Mouse (Mus musculus) inflammation-experienced regulatory T-cells, adult 6 months (primary cell): ENCODE measurements around the gene Gm20388. TPM values are rescaled to one million over a fixed set of nuclear protein-coding genes. Genes with fewer than 3 reads are reported as not detected.

ENCODE experiments used
- ATAC-seq: one replicate; pipeline ENCODE4 v1.8.0; 2017
- polyA plus RNA-seq, 3 experiments: library from polyadenylated mRNA; unstranded; fragments of 100-300 nt; shearing (Covaris generic); gene quantifications; one replicate each; pipeline ENCODE4 v1.2.1; 2017

Gene Gm20388
- polyA plus RNA-seq, 3 experiments from 2014 or later: 10.8 to 14.1 (median 11.8) TPM

GRCm38 (mm10) chr8:120819906-120820305, 909.3 kb downstream of the Gm20388 start:
- no peak for ATAC-seq

GRCm38 (mm10) chr8:120821399-120822170, 910.9 kb downstream of the Gm20388 start:
- no peak for ATAC-seq

- ATAC-seq: no peak
These were observed 912.7 kb downstream of the Gm20388 start for GRCm38 (mm10) chr8:120823331-120823730.

GRCm38 (mm10) chr8:120823887-120824286, 913.2 kb downstream of the Gm20388 start:
- no peak for ATAC-seq

GRCm38 (mm10) chr8:120824638-120825037, 914.0 kb downstream of the Gm20388 start:
- peak; percentile 41 for ATAC-seq

GRCm38 (mm10) chr8:120828279-120828678, 917.6 kb downstream of the Gm20388 start:
- ATAC-seq: peak; percentile 46

- ATAC-seq: no peak
These were observed 920.0 kb downstream of the Gm20388 start for GRCm38 (mm10) chr8:120830661-120831060.

- no peak for ATAC-seq
These were observed 921.4 kb downstream of the Gm20388 start for GRCm38 (mm10) chr8:120832022-120832421.

- ATAC-seq: no peak
These were observed 922.6 kb downstream of the Gm20388 start for GRCm38 (mm10) chr8:120833196-120833595.

- ATAC-seq: no peak
These were observed 928.4 kb downstream of the Gm20388 start for GRCm38 (mm10) chr8:120839031-120839430.

- no peak for ATAC-seq
These were observed 932.4 kb downstream of the Gm20388 start for GRCm38 (mm10) chr8:120843084-120843483.

GRCm38 (mm10) chr8:120846018-120846417, 935.4 kb downstream of the Gm20388 start:
- no peak for ATAC-seq

- no peak for ATAC-seq
These were observed 936.6 kb downstream of the Gm20388 start for GRCm38 (mm10) chr8:120847279-120847678.

- ATAC-seq: no peak
These were observed 937.1 kb downstream of the Gm20388 start for GRCm38 (mm10) chr8:120847735-120848134.

- no peak for ATAC-seq
These were observed 937.8 kb downstream of the Gm20388 start for GRCm38 (mm10) chr8:120848434-120848833.

GRCm38 (mm10) chr8:120851411-120851810, 940.8 kb downstream of the Gm20388 start:
- ATAC-seq: no peak

GRCm38 (mm10) chr8:120859881-120860280, 949.2 kb downstream of the Gm20388 start:
- ATAC-seq: no peak

GRCm38 (mm10) chr8:120860423-120861126, 949.9 kb downstream of the Gm20388 start:
- ATAC-seq: no peak

- no peak for ATAC-seq
These were observed 953.0 kb downstream of the Gm20388 start for GRCm38 (mm10) chr8:120863683-120864082.

- no peak for ATAC-seq
These were observed 956.7 kb downstream of the Gm20388 start for GRCm38 (mm10) chr8:120867386-120867785.

- ATAC-seq: no peak
These were observed 962.0 kb downstream of the Gm20388 start for GRCm38 (mm10) chr8:120872661-120873060.

GRCm38 (mm10) chr8:120876010-120876918, 965.6 kb downstream of the Gm20388 start:
- ATAC-seq: no peak

GRCm38 (mm10) chr8:120877005-120877404, 966.4 kb downstream of the Gm20388 start:
- ATAC-seq: no peak
